Mouse (Mus musculus): Measurements from ENCODE around the gene Hebp1.

DNA sequence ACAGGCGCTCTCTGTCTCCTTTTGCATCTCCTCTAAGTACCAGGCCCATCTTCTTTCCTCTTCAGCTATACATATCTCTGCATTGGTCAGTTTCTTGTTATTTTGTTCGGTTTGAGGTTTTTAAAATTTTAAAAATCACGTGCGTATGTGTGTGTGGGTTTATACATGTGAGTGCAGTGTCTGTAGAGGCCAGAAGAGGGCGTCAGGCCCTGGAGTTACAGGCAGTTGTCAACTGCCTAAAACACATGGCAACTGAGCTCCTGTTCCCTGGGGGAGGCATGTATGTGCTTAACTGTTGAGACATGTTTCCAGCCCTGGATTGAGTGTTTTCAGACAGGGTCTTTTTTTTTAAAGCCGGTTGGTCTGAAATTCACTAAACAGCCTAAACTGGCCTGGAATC lies 4.8 kb upstream of the Hebp1 start:
- no peak for TF ChIP-seq CTCF (IDR thresholded peaks at IDR 0.05; ENCODE audit: insufficient read depth, low read depth, low read length)
- no peak for TF ChIP-seq POLR2A (IDR thresholded peaks at IDR 0.05; ENCODE audit: insufficient read depth, low read depth, low read length)
